Mouse (Mus musculus) retina, adult 2 months (tissue): ENCODE results near the gene Comtd1.

Experiments
- DNase-seq: peaks from one replicate; pipeline ENCODE4 v3.0.0-alpha.2; 2012; ENCODE audit warnings: low read depth, low spot score

The Comtd1 gene

DNA sequence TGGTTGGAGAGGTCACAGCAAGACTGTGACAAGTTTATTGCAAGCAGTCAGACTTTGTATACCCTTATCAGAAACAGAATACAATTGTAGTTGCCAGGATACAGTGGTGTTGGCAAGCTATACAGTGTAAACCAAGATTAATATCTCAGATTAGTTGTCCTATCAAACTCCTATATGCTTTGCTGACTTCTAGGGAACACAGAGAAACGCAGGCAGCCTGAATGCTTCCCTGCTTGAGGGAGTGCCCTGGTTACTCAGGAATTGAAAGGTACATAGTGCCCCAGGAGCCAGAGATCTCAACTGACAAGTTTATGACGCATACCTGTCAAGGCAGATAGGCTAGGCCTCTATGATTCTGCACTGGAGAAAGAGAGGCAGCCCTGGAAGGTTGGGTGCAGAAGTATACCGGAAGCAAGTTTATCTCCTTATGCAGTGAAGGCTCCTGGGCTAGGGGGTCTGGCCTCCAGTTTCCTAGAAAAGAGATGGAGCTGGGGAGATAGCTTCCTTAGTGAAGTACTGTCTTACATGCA is 42.1 kb downstream of the Comtd1 start:
- no peak for DNase-seq

DNA sequence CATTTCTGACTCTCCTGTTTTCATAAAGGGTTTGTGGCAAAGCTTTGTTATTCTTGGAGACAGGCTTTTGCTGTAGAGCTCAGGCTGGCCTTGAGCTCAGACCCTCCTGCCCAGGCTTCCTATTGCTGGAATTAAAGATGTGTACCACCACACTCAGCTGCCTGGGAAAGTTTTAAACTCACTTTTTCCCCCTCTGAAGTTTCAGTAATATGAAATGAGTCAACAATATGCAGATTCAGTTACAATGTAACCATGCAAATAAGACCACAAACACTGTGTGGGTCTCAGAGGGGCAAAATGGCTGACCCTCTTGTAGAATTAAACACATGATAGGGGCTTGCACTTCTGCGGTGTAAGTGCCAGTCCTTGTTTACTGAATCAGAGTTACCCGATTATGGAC is 42.6 kb downstream of the Comtd1 start:
- DNase-seq = no peak

DNA sequence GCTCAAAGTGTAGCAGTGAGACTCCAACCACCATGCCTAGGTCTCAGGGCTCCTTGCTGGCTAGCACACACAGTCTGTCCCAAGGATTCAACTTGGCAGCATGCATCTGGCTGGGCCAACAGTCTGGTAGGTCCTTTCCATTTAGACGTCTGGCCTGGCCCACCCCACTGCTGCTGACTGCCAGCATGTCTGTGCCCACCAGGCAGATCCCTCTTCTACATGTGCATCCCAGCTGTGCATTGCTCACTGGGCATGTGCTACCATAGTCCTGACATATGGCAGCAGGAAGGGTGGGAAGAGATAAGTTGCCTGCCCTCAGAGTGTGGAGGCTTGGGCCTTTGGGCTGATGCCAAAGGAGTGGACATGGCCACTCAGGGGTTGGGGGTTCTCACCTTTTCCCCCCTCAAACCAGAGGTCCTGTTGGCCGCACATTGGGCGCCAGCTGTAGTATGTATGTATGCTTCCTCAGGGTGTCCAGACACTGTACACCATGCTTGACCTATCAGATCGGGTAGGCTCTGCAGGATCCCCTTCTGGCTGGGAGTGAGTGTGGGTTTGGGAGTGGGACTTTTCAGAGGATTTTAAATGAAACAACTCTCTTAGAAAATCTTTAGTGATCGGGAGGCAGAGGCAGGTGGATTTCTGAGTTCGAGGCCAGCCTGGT is 46.1 kb downstream of the Comtd1 start:
- DNase-seq = no peak

DNA sequence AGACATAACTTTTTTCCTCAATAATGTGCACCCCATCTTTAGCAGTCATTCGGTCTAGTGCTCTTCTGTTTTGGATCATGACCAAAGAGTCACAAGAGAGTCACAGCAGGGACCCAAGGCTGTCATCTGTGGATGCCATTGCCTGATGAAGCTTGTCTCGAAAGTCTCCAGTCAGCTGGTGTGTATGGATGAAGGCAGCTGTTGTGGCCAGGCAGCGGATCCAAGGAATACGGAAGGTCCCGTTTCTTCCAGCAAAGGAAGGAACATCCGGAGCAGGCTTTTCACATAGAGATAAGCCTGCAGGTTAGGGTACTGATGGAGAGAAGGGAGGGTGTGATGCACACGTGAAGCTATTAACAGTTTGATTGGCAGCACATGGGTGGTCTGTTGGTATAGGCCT is 47.2 kb downstream of the Comtd1 start:
- no peak for DNase-seq

DNA sequence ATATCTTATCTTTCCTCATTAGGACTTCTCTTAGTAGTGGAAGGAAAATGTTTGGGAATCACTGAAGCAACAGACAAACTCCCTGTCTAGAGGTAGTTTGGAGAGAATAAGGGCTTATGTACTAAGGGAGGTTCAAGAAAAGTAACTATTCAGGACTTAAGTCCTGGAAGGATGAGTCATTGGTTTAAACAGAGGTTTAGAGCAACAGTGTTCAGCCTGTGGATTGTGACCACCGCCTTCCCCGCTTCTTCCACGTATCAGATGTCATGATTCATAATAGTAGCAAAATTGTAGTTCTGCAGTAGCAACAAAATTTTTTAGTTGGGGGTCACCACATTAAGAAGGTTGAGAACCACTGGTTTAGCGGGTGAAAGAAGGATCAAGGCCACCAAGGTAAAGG is 48.1 kb downstream of the Comtd1 start:
- no peak for DNase-seq
